Mouse (Mus musculus) hindbrain, postnatal 0 days (tissue): Measurements from ENCODE around the gene Uchl4. TPM values are rescaled to one million over a fixed set of nuclear protein-coding genes. Genes with fewer than 3 reads are reported as not detected.

Experiments used
- ATAC-seq: fragments of 200-750 bp; cut with Nextera tagmentation; 2 replicates; pipeline ENCODE4 v1.8.0; 2017; ENCODE audit warnings: mild to moderate bottlenecking, moderate TSS enrichment, moderate library complexity
- DNase-seq: peaks from one replicate; pipeline ENCODE4 v3.0.0-alpha.2; 2015; ENCODE audit warnings: low spot score
- H3K27ac ChIP-seq: fragments of 300-500 bp; sonication (generic); 2 replicates; pipeline ENCODE4 v1.5.1; 2014; ENCODE audit warnings: mild to moderate bottlenecking
- H3K27me3 ChIP-seq: fragments of 300-500 bp; sonication (generic); 2 replicates; pipeline ENCODE4 v1.6.1; 2014; ENCODE audit warnings: low read length, mixed read lengths; ENCODE audit not compliant: insufficient read depth
- H3K36me3 ChIP-seq: fragments of 300-500 bp; sonication (generic); 2 replicates; pipeline ENCODE4 v1.6.1; 2014; ENCODE audit warnings: low read length, mixed read lengths; ENCODE audit not compliant: insufficient read depth
- H3K4me1 ChIP-seq: fragments of 300-500 bp; sonication (generic); 2 replicates; pipeline ENCODE4 v1.6.1; 2014; ENCODE audit warnings: antibody characterized with exemption, low read length, mixed read lengths; ENCODE audit not compliant: insufficient read depth
- H3K4me2 ChIP-seq: fragments of 300-500 bp; sonication (generic); 2 replicates; pipeline ENCODE4 v1.6.1; 2014; ENCODE audit warnings: low read depth, mild to moderate bottlenecking, low read length, moderate library complexity, mixed read lengths
- H3K4me3 ChIP-seq: fragments of 300-500 bp; sonication (generic); 2 replicates; pipeline ENCODE4 v1.5.1; 2014; ENCODE audit warnings: low read length
- H3K9ac ChIP-seq: fragments of 300-500 bp; sonication (generic); replicated peaks from 2 replicates; pipeline ENCODE4 v1.6.1; 2014; ENCODE audit warnings: mild to moderate bottlenecking, low read length, moderate library complexity, mixed read lengths
- H3K9me3 ChIP-seq: fragments of 300-500 bp; sonication (generic); 2 replicates; pipeline ENCODE4 v1.6.1; 2016; ENCODE audit warnings: low read length, mixed read lengths
- CTCF ChIP-seq: IDR thresholded peaks from 2 replicates; pipeline ENCODE4 v1.5.1; 2016; ENCODE audit warnings: antibody characterized with exemption, control low read depth, low read depth
- WGBS: fragments of 180-500 bp; shearing (Covaris S2); extraction: QIAGEN DNeasy Blood & Tissue Kit; methylation state at CpG from one replicate; pipeline ENCODE4 v1.1.7; 2014; 5-methylcytosine and 5-hydroxymethylcytosine counted together
- polyA plus RNA-seq: library from polyadenylated mRNA; unstranded; fragments of >200 nt; fragmentation: Nextera tagmentation; extraction: Ambion mirVana; gene quantifications from 2 replicates; pipeline ENCODE4 v1.2.1, GENCODE M21; 2015
- total RNA-seq: library from RNA; depleted of rRNA; stranded (reverse); fragments of >200 nt; gene quantifications from 2 replicates; pipeline ENCODE4 v1.2.3, GENCODE M21; 2014

Gene Uchl4
- total and polyA plus RNA-seq, 2 experiments from 2014 or later: 2.3 TPM; not detected in 1

GRCm38 (mm10) chr9:64227736-64228135, 7.3 kb upstream of the Uchl4 start:
- ATAC-seq (no peak), DNase-seq (no peak)
- no peak overlapping the region for H3K4me3 ChIP-seq
- H3K36me3 ChIP-seq: no peaks in the 10 kb centered on the region
- no peaks in the 10 kb centered on the region for H3K9me3 ChIP-seq
- H3K27ac ChIP-seq: no peak overlapping the region
- no peak overlapping the region for H3K4me2 ChIP-seq
- H3K9ac ChIP-seq: no peak overlapping the region
- H3K27me3 ChIP-seq: no peaks in the 10 kb centered on the region
- TF ChIP-seq CTCF: no peak
- 84% methylated on average over 12 of the region's 12 CpGs for WGBS
- peaks cover 11% of the 10 kb centered on the region; the same call in 1 of the 2 replicates for H3K4me1 ChIP-seq

GRCm38 (mm10) chr9:64228972-64229371, 6.0 kb upstream of the Uchl4 start:
- Histone ChIP-seq H3K9ac (no peak overlapping the region), H3K27ac (no peak overlapping the region), H3K4me1 (peaks cover 15% of the 10 kb centered on the region; the same call in 1 of the 2 replicates), H3K9me3 (no peaks in the 10 kb centered on the region), H3K4me3 (no peak overlapping the region), H3K27me3 (no peaks in the 10 kb centered on the region), H3K36me3 (no peaks in the 10 kb centered on the region), H3K4me2 (no peak overlapping the region)
- no peak for TF ChIP-seq CTCF
- ATAC-seq (no peak), DNase-seq (no peak)

GRCm38 (mm10) chr9:64231171-64231570, 3.8 kb upstream of the Uchl4 start:
- Histone ChIP-seq H3K27ac (peak overlapping the region; percentile 32; the same call in 1 of the 2 replicates), H3K36me3 (no peaks in the 10 kb centered on the region), H3K4me1 (peaks cover 18% of the 10 kb centered on the region), H3K4me2 (no peak overlapping the region), H3K4me3 (no peak overlapping the region), H3K9me3 (no peaks in the 10 kb centered on the region), H3K27me3 (no peaks in the 10 kb centered on the region), H3K9ac (no peak overlapping the region)
- 68% methylated on average over 5 of the region's 5 CpGs for WGBS
- ATAC-seq (no peak), DNase-seq (no peak)
- TF ChIP-seq CTCF: no peak

GRCm38 (mm10) chr9:64231674-64232073, 3.3 kb upstream of the Uchl4 start:
- no peak overlapping the region for H3K4me3 ChIP-seq
- ATAC-seq (no peak), DNase-seq (no peak)
- H3K9ac ChIP-seq: no peak overlapping the region
- no peaks in the 10 kb centered on the region for H3K27me3 ChIP-seq
- H3K4me1 ChIP-seq: peaks cover 18% of the 10 kb centered on the region
- no peaks in the 10 kb centered on the region for H3K9me3 ChIP-seq
- peak overlapping the region; percentile 74; the same call in 1 of the 2 replicates for H3K27ac ChIP-seq
- TF ChIP-seq CTCF: no peak
- 0 out of 2 replicates have a peak overlapping the region, but pooled peaks have one; percentile 5 for H3K4me2 ChIP-seq
- 75% methylated on average over 3 of the region's 3 CpGs for WGBS
- no peaks in the 10 kb centered on the region for H3K36me3 ChIP-seq

- 0 out of 2 replicates have a peak overlapping the region, but pooled peaks have one; percentile 5 for H3K4me2 ChIP-seq
- H3K4me1 ChIP-seq: peaks cover 18% of the 10 kb centered on the region
- 0 out of 2 replicates have a peak, but pooled peaks have one; percentile 55 for ATAC-seq
- peak overlapping the region; percentile 74 for H3K27ac ChIP-seq
- DNase-seq: peak; percentile 24
- no peak for TF ChIP-seq CTCF
- H3K4me3 ChIP-seq: no peak overlapping the region
- H3K36me3 ChIP-seq: no peaks in the 10 kb centered on the region
- 46% methylated on average over 9 of the region's 9 CpGs for WGBS
- H3K27me3 ChIP-seq: no peaks in the 10 kb centered on the region
- H3K9ac ChIP-seq: no peak overlapping the region
- H3K9me3 ChIP-seq: no peaks in the 10 kb centered on the region
These were observed 2.6 kb upstream of the Uchl4 start for GRCm38 (mm10) chr9:64232257-64232957.

GRCm38 (mm10) chr9:64233656-64234055, 1.3 kb upstream of the Uchl4 start:
- Histone ChIP-seq H3K4me3 (no peak overlapping the region), H3K4me2 (no peak overlapping the region), H3K9me3 (no peaks in the 10 kb centered on the region), H3K36me3 (no peaks in the 10 kb centered on the region), H3K4me1 (peaks cover 18% of the 10 kb centered on the region), H3K9ac (no peak overlapping the region), H3K27ac (no peak overlapping the region), H3K27me3 (no peaks in the 10 kb centered on the region)
- no peak for DNase-seq
- 49% methylated on average over 5 of the region's 5 CpGs for WGBS
- no peak for ATAC-seq
- no peak for TF ChIP-seq CTCF

GRCm38 (mm10) chr9:64236056-64236455, 1.1 kb downstream of the Uchl4 start:
- Histone ChIP-seq H3K27ac (no peak overlapping the region), H3K4me1 (peaks cover 16% of the 10 kb centered on the region), H3K4me3 (no peak overlapping the region), H3K9ac (no peak overlapping the region), H3K9me3 (no peaks in the 10 kb centered on the region), H3K27me3 (no peaks in the 10 kb centered on the region), H3K36me3 (no peaks in the 10 kb centered on the region), H3K4me2 (no peak overlapping the region)
- DNase-seq (no peak), ATAC-seq (no peak)
- TF ChIP-seq CTCF: no peak
- WGBS: 96% methylated on average over 7 of the region's 7 CpGs
